Comparison of ENCODE assay signal across 8 mouse cellular contexts in genomic region chr11:119237568-119238304, GRCm38 (mm10). TPM values are rescaled to one million over a fixed set of nuclear protein-coding genes. Genes with fewer than 3 reads are reported as not detected.
DNase-seq lines count a peak whose midpoint lies in the region; ATAC-seq and TF ChIP-seq lines count a peak whose summit lies in the region.

No protein-coding gene starts in this region.

- no peak for TF ChIP-seq POLR2A in olfactory bulb, adult 2 months (IDR thresholded peaks at IDR 0.05; ENCODE audit: insufficient read depth, low read depth, low read length)

- peaks cover 10% of the 10 kb centered on the region for H3K4me1 ChIP-seq in embryonic facial prominence, embryonic 15.5 days
- H3K4me1 ChIP-seq in hindbrain, embryonic 14.5 days (replicated peaks; ENCODE audit: control insufficient read depth, insufficient read depth, low read length), result 0 out of 2 replicates have a peak, but pooled peaks cover 8% of the 10 kb centered on the region
- no peaks in the 10 kb centered on the region for H3K4me1 ChIP-seq in lung, embryonic 14.5 days (ENCODE audit: insufficient read depth)
- peaks cover 8% of the 10 kb centered on the region for H3K4me1 ChIP-seq in olfactory bulb, adult 2 months (ENCODE audit: control insufficient read depth, insufficient read depth, low read length)

- peak overlapping the region; percentile 32 for H3K4me3 ChIP-seq in embryonic facial prominence, embryonic 15.5 days (replicated peaks)
- peak overlapping the region; percentile 14 for H3K4me3 ChIP-seq in hindbrain, embryonic 14.5 days (replicated peaks; ENCODE audit: low read length)
- peak overlapping the region; percentile 28 for H3K4me3 ChIP-seq in lung, embryonic 14.5 days (ENCODE audit: low read depth, low read length)
- peak overlapping the region; percentile 33 for H3K4me3 ChIP-seq in olfactory bulb, adult 2 months (ENCODE audit: insufficient read depth, low read depth, low read length)

- whole genome bisulfite sequencing in embryonic facial prominence, embryonic 15.5 days, result 28% methylated on average over 20 of the region's 20 CpGs
- 39% methylated on average over 20 of the region's 20 CpGs for WGBS in hindbrain, embryonic 14.5 days
- 23% methylated on average over 20 of the region's 20 CpGs for WGBS in lung, embryonic 14.5 days
- 46% methylated on average over 20 of the region's 20 CpGs for WGBS in olfactory bulb, adult 2 months

- no peak for ATAC-seq in embryonic facial prominence, embryonic 15.5 days (ENCODE audit: insufficient number of reproducible peaks, low FRiP score, low TSS enrichment, low read depth)
- peak; percentile 39; the same call in 1 of the 2 replicates for ATAC-seq in hindbrain, embryonic 14.5 days (ENCODE audit: low FRiP score)
- peak; percentile 35; the same call in 1 of the 2 replicates for ATAC-seq in lung, embryonic 14.5 days (ENCODE audit: insufficient read depth)

- H3K27me3 ChIP-seq in embryonic facial prominence, embryonic 15.5 days, result no peaks in the 10 kb centered on the region
- no peaks in the 10 kb centered on the region for H3K27me3 ChIP-seq in hindbrain, embryonic 14.5 days (ENCODE audit: control insufficient read depth, insufficient read depth, low read length)
- H3K27me3 ChIP-seq in lung, embryonic 14.5 days (ENCODE audit: insufficient read depth, low read length), result no peaks in the 10 kb centered on the region

- H3K36me3 ChIP-seq in embryonic facial prominence, embryonic 15.5 days, result no peaks in the 10 kb centered on the region
- peaks cover 19% of the 10 kb centered on the region for H3K36me3 ChIP-seq in hindbrain, embryonic 14.5 days (replicated peaks; ENCODE audit: control insufficient read depth, insufficient read depth)
- no peaks in the 10 kb centered on the region for H3K36me3 ChIP-seq in lung, embryonic 14.5 days (ENCODE audit: insufficient read depth)

- no peak overlapping the region for H3K27ac ChIP-seq in embryonic facial prominence, embryonic 15.5 days (replicated peaks)
- H3K27ac ChIP-seq in hindbrain, embryonic 14.5 days, result 0 out of 2 replicates have a peak overlapping the region, but pooled peaks have one; percentile 43
- no peak overlapping the region for H3K27ac ChIP-seq in lung, embryonic 14.5 days (ENCODE audit: low read depth)
- no peak overlapping the region for H3K27ac ChIP-seq in olfactory bulb, adult 2 months (ENCODE audit: insufficient read depth, low read depth, low read length)

- DNase-seq in lung, adult 18-20 months, result peak; percentile 41 to 50
- no peak for DNase-seq in lung, postnatal 14 days
- DNase-seq in hindbrain, embryonic 14.5 days (ENCODE audit: low spot score), result no peak
- peak; percentile 55 for DNase-seq in lung, embryonic 14.5 days
- no peak for DNase-seq in frontal cortex, postnatal 25 days (ENCODE audit: low spot score in 2 of 2)
- DNase-seq in right cerebral cortex, adult 2 months (ENCODE audit: low spot score in 2 of 2), result no peak

- no peak overlapping the region for H3K9ac ChIP-seq in embryonic facial prominence, embryonic 15.5 days
- no peak overlapping the region for H3K9ac ChIP-seq in hindbrain, embryonic 14.5 days
- no peak overlapping the region for H3K9ac ChIP-seq in lung, embryonic 14.5 days

- H3K4me2 ChIP-seq in embryonic facial prominence, embryonic 15.5 days (replicated peaks), result peak overlapping the region; percentile 54
- peak overlapping the region; percentile 47 for H3K4me2 ChIP-seq in hindbrain, embryonic 14.5 days (replicated peaks)
- H3K4me2 ChIP-seq in lung, embryonic 14.5 days, result peak overlapping the region; percentile 64

- TF ChIP-seq CTCF in lung, embryonic 14.5 days (IDR thresholded peaks at IDR 0.05; ENCODE audit: low read depth), result no peak
- TF ChIP-seq CTCF in olfactory bulb, adult 2 months (IDR thresholded peaks at IDR 0.05; ENCODE audit: insufficient read depth, low read depth, low read length), result no peak

- H3K9me3 ChIP-seq in embryonic facial prominence, embryonic 15.5 days (replicated peaks), result no peaks in the 10 kb centered on the region
- H3K9me3 ChIP-seq in hindbrain, embryonic 14.5 days (ENCODE audit: control insufficient read depth, low read length), result no peaks in the 10 kb centered on the region
- H3K9me3 ChIP-seq in lung, embryonic 14.5 days (ENCODE audit: low read depth, low read length), result no peaks in the 10 kb centered on the region

RNA-seq across cellular contexts. Expression of gene Ccdc40, which starts 9.4 kb away (rescaled TPM):
- 10.3 and 13.0 TPM in 2 replicates for polyA plus RNA-seq in embryonic facial prominence, embryonic 15.5 days (2015; fragmentation: Nextera tagmentation; extraction: Ambion mirVana)
- polyA plus RNA-seq in hindbrain, embryonic 14.5 days (2014; fragmentation: Nextera tagmentation; extraction: Ambion mirVana), result 12.0 and 14.1 TPM in 2 replicates
- 1.7 and 1.9 TPM in 2 replicates for polyA plus RNA-seq in lung, embryonic 14.5 days (2014; fragmentation: Nextera tagmentation; extraction: Ambion mirVana)
- not detected in 2 replicates for polyA plus RNA-seq in olfactory bulb, adult 2 months (2012; ENCODE audit: insufficient read depth, insufficient read length, low replicate concordance, missing spikeins)

RNA-seq across cellular contexts. Expression of gene Tbc1d16, which starts 9.4 kb away (rescaled TPM):
- 15.3 and 16.0 TPM in 2 replicates for polyA plus RNA-seq in embryonic facial prominence, embryonic 15.5 days (2015; fragmentation: Nextera tagmentation; extraction: Ambion mirVana)
- 39.3 and 41.2 TPM in 2 replicates for polyA plus RNA-seq in hindbrain, embryonic 14.5 days (2014; fragmentation: Nextera tagmentation; extraction: Ambion mirVana)
- polyA plus RNA-seq in lung, embryonic 14.5 days (2014; fragmentation: Nextera tagmentation; extraction: Ambion mirVana), result 17.1 and 17.5 TPM in 2 replicates
- polyA plus RNA-seq in olfactory bulb, adult 2 months (2012; ENCODE audit: insufficient read depth, insufficient read length, low replicate concordance, missing spikeins), result not detected in 2 replicates

RNA-seq across cellular contexts. Expression of gene Gaa, which starts 30.0 kb away (rescaled TPM):
- 81.4 and 90.1 TPM in 2 replicates for polyA plus RNA-seq in embryonic facial prominence, embryonic 15.5 days (2015; fragmentation: Nextera tagmentation; extraction: Ambion mirVana)
- polyA plus RNA-seq in hindbrain, embryonic 14.5 days (2014; fragmentation: Nextera tagmentation; extraction: Ambion mirVana), result 78.7 and 82.4 TPM in 2 replicates
- polyA plus RNA-seq in lung, embryonic 14.5 days (2014; fragmentation: Nextera tagmentation; extraction: Ambion mirVana), result 56.0 and 58.8 TPM in 2 replicates
- polyA plus RNA-seq in olfactory bulb, adult 2 months (2012; ENCODE audit: insufficient read depth, insufficient read length, low replicate concordance, missing spikeins), result not detected in 2 replicates

Comparison
In these comparisons a context has a peak if more than half of its experiments do, and no peak if none do; other contexts are left out.
1. DNase-seq: peak in lung, adult 18-20 months (2 of 2) and lung, embryonic 14.5 days (single experiment); none in lung, postnatal 14 days (single experiment), hindbrain, embryonic 14.5 days (single experiment), frontal cortex, postnatal 25 days (0 of 2) and right cerebral cortex, adult 2 months (0 of 2).
2. Peak in every context shown above with its lines, with median percentiles within 50 percentile points of each other: H3K4me2 ChIP-seq and H3K4me3 ChIP-seq.